Mouse (Mus musculus) mouse trophoblast stem cell (cell line): ENCODE results near the gene Zfyve9.
"Not testable (repeated sequence)": the region's sequence is repeated elsewhere in the genome, so short reads cannot be mapped to it uniquely, and the experiment has no call there.

ENCODE experiments used
- in situ Hi-C, 2 experiments: fragments of 300-500 bp; cut with MseI, MboI; formaldehyde crosslinking; loops; 2 replicates in 1 of 2; 3 replicates in 1 of 2; pipeline ENCODE4 v1.15.1; 2025

Gene Zfyve9

DNA sequence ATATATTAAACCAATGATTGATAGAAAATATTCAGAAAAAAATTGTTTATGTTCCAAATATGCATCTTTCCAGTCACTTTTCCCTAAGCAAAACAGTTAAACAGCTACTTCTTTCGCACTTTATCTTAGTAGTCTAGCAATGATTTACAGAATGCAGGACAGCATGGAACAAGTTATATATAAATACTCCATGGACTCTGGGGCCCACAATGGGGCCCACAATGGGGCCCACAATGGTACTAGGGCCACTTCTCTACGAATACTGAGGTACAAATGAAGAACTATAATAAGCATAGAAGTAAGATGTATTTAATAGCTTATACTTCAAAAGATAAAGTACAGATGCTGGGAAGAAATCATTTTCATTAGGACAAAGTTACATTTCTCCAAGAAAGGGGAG is 56.5 kb downstream of the Zfyve9 start:
- in situ Hi-C loops: no loop called here

DNA sequence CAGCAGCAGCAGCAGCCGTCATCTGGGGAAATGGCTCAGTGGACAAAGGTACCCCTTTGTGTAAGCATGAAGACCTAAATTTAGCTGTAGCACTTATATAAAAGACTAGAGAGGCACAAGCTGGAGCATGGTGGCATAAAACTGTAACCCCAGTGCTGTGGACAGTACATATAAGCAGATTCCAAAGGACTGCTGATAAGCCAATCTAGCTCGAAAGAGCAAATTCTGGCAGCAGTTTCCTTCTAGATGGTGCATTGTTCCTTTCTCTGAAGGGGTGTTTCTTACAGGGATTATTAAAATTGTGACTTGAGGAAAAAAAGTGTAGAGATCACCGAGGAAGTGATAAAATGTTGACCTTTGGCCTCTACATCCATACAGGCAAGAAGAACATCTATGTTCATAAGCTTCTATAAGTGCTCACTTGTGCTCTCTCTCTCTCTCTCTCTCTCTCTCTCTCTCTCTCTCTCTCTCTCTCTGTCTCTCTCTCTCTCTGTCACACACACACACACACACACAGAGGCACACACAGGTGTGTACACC is 59.3 kb downstream of the Zfyve9 start:
- in situ Hi-C loops: no loop called here

DNA sequence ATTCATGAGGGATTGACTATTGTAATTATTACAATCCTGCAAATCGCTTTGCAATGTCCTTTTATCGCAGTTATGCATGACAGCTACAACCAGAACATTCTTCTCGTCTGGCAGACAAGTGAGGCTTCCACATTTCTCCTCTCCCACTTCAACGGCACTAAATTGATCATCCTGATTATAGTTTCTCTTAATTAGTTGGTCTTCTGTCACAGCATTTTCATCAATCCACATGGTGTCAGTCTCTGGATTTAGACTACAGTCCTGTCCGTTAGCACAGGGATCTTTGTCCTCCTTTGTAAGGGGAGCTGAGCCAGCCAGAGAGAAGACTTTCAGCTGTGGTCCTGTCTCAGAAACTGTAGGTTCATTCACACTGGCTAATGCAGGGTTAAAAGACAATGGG is 61.2 kb downstream of the Zfyve9 start, which contains the start of gene 3110021N24Rik:
3110021N24Rik (plus strand) TSS at position 301 of the 400 bp plus-strand sequence.
- in situ Hi-C loops: no loop called here

DNA sequence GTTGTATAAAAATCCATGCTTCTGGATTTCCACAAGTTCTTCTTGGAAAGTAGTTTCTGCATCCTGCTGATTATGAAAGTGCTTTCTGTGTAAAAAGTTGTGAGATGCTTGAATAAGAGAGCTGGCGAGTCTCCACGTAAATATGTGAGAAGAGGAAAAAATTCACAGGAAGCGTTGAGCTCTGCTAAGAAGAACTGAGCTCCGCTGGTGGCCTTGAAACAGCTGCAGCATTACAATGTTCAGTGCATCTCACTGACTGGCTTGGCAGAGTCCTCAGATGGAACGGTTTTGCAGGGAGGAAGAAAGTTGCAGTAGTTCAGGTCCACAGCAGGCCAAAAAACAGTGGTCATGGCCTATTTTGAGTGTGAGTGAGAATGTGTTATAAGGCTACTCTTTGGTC is 72.4 kb downstream of the Zfyve9 start:
- in situ Hi-C loops: no loop called here

DNA sequence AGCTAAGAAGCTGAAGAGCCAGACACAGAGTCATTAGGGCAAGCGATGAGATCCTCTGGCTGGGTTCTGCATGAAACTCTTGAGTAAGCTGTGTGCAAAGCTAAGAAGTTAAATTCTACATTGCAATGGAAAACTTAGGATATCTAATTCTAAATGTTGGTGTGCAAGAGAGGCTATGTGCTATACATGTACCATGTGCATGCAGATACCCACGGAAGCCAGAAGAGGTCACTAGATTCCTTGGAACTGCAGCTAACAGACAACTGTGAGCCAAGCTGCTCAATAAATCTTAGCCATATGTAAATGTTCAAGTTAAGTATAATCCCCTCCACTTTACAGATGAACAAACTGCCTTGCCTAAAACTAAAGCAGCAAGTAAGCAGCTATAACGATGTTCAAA is 83.7 kb downstream of the Zfyve9 start:
- in situ Hi-C loops: loop anchor here in 1 of 2 experiments (10.0 kb wide), 1 partner anchor 88 kb away; the partner anchor contains the start of gene Zfyve9

DNA sequence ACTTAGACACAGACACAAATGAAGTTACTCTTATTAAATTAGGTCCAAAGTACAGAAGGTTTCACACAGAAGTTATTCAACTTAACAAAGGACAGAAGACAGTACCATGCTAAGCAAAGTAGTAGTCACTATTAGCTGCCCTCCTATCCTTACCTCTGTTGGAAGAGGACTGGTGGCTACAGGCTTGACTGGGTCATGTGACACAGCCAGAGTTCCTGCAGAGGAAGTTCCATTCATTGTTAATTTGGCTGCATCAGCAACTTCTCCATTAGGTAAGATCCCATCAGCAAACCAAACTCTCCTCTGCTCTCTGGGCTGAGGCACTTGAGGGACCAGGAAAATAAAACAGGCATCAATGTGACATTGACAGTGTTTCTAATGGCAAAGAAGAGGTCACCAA is 89.1 kb downstream of the Zfyve9 start:
- in situ Hi-C loops: loop anchor here in 1 of 2 experiments (10.0 kb wide), 1 partner anchor 93 kb away; the partner anchor contains the start of gene Zfyve9

DNA sequence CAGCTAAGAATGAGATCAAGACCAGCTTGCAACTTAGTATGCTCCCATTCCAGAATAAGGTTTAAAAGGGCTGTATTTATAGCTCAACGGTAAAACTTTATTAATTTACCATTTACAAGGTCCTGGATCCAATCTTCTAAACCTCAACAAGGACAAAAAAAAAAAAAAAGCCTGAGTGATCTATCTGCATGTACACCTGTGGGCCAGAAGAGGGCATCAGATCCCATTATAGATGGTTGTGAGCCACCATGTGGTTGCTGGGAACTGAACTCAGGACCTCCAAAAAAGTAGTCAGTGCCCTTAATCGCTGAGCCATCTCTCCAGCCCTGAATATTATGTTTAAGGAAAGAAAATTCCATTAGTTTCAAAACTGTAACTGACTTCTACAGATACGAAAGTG is 90.1 kb downstream of the Zfyve9 start:
- in situ Hi-C loops: loop anchor here in 1 of 2 experiments (10.0 kb wide), 1 partner anchor 94 kb away; the partner anchor contains the start of gene Zfyve9

DNA sequence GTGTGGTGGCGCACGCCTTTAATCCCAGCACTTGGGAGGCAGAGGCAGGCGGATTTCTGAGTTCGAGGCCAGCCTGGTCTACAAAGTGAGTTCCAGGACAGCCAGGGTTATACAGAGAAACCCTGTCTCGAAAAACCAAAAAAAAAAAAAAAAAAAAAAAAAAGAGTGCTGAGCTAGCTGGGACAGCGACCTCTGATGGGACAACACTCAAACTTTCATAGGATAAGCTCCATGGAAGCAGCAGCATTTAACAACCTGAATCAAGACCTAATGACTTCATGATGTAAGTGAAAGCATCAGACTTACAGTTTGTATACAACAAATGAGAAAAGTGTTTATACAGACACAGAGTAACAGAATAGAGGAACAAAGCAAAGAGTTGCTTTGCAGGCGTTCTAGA is 93.5 kb downstream of the Zfyve9 start:
- in situ Hi-C loops: not testable (repeated sequence)

DNA sequence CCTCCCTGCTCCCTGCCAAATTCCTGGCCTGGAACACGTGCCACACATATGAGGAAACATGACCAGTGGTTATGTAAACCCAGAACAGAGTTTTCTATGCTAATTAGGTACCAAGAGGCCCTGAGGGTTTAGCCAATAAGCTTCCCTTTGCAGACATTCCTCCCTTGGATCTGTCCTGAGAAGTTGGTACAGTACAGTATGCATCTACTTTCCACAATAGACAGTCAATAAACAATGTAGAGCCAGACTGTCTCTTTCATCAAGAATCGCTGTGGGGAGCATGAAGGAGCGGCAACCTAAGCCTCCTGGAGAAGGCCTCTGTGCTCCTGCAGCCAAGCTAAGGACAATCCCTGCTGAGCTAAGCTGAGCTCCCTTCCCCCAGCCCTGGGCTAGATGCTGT is 94.4 kb downstream of the Zfyve9 start:
- in situ Hi-C loops: no loop called here

DNA sequence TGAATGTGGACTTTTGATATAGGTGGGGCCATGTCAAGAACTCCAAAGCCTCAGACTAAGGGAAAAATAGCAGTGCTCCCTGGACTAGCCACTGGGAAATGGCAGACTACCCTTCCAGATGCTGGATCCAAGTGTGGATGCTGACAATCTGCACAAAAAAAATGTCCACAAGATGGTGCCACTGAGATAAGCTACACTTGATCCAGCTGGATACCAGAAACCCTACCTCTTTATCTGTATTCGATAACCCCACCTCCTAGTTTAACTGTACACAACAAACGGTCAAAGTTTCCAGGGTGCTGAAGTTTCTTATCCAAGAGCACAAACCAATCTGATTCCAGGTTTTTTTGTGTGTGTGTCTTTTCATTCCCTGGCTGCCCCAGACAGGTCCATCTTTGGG is 116.2 kb downstream of the Zfyve9 start:
- in situ Hi-C loops: no loop called here

DNA sequence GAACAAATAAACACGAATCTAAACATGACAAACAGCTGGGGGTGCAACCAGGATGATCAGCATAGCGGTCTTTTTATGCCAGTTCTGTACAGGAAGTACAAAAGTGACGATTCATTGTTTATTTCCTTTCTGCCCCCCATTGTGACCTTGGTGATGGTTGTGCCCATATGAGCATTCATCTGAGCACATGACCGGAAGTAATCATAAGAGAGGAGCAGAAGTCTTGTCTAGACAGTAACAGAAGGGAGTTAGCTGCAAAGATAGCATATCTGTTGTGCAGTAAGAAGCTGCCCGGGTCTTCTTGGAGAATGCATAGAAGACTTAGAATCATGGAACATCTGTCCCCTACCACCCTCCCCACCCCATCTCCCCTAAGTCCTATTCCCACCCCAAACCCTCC is 141.8 kb downstream of the Zfyve9 start:
- in situ Hi-C loops: no loop called here

DNA sequence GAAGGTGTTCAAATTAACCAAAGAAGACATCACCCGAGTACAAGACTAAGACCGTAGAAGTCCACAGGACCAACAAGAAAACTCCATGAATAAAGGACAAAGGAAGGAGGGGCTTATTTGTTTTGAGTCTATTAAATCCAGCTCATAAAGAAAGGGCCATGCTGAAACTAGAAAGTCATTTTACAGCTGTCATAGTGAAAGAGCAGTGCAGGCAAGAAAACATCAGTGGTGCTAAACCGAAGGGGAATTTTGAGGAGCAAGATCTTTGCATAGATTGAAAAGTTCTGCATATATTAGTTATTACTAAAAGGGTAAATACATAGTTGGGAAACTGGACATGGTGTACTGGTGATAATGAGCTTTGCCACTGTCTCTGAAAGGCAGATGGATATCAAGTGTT is 142.9 kb downstream of the Zfyve9 start:
- in situ Hi-C loops: no loop called here

DNA sequence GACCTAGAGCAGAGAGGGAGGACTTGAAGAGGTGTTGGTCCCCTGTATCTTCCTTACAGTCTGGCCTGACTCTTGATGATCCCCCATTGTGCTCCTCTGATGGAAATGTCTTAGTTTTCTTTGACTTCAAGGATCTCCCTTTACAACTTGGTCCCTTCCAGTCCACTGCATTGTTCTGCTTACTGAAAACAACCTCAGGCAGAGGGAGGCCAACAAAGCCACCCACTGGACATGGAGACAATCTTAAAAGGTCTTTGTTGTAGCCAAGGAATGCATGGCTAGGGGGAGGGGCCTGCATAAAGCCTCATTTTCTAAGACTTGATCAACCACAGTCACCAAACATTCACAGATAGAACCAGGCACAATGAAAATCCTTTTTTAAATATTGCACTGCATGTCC is 145.5 kb downstream of the Zfyve9 start:
- in situ Hi-C loops: no loop called here

DNA sequence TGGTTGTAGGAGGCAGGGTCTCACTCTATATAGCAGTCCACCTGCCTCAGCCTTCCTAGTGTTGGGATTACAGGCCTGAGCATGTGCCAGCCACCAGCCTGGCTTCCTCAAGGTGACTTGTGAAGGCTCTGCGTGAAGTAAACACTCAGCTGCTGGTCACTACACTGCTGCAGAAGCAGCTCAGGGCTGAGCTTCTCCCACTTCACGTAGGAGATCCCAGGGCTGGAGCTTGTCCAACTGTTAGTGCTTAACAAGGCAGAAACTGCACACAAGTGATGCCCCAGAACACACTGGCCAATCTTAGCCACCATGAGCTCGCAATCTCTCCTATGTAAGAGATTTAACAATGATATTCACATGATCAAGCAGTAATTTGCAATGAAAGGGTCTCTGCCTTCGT is 145.9 kb downstream of the Zfyve9 start:
- in situ Hi-C loops: no loop called here

DNA sequence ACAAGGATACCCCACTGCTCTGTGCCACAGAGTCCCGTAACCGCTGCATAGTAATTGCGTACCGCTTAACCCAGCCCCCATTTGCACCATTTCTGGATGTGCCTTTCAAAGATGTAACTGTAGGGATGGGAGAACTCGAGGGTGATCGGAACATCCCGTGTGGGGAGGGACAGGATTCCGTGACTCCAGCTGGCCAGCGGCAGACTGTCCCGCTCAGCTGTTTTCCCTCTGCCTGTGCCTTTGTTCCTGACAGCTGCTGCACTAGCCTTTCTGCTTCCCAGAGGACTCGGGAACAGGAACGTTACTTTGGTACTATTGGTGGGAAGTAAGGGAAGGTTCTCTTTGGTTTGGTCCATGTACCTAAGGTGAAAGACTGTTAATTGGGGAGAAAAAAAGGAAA is 146.9 kb downstream of the Zfyve9 start:
- in situ Hi-C loops: no loop called here

DNA sequence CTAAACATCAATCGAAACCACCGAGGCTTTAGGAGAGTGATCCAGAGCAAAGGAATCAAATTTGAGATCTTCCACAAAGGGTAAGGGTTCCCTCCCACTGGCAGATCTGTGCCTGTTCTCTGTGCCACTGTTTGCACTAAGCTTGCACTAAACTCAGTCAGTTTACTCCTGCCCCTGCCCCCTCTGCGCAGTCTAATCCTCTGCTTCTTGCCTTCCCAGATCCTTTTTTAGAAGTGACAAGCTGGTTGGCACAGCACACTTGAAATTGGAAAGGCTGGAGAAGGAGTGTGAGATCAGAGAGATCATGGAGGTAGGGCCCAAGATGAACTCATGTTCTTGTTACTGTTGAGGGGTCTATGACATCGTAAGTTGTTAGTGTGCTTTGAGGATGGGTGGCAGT is 149.0 kb downstream of the Zfyve9 start:
- in situ Hi-C loops: no loop called here

DNA sequence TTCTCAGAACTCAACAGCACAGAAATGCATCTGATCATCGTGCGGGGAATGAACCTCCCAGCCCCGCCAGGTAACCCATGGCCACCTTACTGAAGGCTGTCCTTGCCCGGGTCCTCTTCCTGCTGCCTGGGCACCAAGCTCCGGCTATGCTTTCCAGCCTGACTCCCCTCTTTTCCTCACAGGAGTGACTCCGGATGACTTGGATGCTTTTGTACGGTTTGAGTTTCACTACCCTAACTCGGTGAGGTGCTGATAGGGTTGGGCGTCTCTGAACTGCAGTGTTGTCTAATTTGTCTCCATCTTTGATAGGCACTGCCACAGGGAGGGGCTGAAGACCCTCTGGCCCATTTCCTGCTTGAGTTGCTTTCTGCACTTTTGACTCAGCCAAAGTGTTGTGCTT is 150.5 kb downstream of the Zfyve9 start:
- in situ Hi-C loops: no loop called here

DNA sequence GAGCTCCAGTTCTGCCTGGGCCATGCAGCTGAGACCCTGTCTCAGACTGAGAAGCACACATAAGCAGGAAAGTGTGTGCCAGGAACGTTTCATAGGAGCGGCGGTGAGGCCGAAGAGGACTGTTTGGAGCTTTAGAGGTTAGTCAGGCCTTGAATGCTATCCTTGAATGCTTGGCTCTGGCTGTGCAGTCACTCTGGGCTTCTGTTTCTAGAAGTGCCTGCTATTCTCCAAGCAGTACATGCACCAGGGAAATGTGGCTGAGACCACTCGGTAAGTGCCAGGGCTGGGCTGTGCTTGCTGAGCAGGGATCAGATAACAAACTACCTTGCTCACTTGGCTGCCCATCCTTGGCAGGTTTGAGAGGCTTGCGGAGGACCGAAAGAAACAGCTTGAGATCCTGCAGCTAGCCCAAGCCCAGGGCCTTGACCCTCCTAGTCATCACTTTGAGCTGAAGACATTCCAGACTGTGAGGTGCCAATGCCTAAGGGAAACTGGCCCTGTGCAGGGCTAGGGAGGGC is 151.2 kb downstream of the Zfyve9 start:
- in situ Hi-C loops: no loop called here

DNA sequence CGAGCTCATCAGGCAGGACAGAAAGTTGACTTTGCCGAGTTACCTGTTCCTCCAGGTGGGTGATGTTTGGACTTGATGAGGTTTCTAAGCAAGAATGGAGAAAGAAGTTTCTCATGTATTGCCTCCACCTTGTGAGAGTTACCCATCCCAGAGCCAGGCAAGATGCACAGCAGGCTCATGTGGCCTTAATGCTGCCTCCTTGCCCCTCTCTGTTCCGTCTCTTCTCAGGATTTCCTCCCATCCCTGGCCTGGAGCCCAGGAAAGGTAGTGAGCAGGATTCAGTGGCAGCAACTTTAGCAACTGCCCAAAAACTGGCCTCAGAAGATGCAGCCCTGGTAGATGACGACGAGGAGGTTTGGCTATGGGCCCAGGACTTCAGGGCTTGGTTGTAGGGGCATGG is 153.5 kb downstream of the Zfyve9 start:
- in situ Hi-C loops: no loop called here

DNA sequence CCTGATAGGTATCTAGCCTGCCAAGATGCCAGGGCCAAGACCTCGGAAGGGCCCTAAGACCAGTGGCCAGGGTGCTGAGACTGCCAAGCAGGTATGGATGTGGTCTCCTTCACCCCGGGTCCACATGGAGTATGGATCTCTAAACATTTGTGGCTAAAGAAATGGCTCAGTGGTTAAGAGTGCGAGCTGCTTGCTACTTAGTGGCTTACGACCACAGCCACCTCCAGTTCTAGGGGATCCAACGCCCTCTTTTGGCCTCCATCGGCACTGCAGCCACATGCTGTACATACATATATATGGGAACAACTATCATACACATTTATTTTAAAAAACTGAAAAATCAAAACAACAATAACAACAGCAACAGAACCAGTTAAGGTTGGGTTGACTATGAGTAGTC is 159.1 kb downstream of the Zfyve9 start:
- in situ Hi-C loops: no loop called here

DNA sequence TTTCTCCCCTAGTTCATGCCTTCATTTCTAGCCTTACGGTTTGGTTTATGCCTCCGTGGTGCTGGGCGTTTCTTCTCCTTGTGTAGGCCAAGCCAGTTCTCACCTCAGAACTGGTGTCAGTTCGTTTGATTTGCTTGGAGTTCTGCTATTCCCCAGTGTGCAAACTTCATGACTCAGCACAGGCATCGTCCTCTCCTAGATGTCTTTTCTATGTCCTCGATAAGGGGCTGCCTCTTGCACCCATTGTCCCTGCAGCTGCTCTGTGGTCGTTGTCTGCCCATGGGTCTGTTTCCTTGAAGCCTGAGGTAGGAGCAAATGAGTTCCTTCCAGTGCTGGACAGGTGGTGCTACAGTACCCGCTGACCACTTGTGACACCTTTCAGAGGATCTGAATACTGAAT is 160.1 kb downstream of the Zfyve9 start:
- in situ Hi-C loops: no loop called here

DNA sequence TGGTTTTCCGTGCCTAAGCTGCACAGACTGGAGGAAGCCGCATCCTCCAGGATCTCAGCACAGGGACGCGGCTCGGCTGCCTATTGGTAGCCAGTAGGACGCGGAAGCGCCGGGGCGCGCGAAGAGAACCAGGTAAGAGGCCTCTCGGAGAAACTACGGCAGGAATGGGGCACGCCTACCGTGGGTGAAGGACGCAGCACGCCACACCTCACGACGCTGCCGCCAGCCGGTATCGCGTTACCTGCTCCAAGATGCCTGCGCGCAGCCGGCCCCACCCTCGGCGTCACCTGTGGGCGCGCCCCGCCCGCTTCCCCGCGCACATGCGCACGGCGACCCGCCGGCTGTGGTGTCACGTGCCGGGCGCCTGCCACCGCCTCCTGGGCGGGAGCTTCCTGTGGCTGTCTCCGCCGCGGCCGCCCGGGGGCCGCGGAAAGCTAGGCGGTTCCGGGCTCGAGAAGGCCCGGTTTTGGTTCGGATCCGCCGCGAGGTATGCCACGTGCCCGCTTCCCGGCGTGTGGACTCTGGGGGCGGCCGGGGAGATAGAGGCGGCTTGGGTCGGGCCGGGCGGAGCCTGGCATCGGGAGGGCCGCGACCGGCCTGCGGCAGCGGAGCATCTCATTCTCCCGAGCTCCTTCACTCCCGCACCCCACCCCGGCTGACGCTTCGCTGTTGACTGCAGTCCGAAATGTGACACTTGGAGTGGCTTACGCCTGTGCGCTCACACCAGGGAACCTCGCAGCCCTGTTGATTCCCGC is 160.8 kb downstream of the Zfyve9 start, which contains the start of gene Cc2d1b:
Cc2d1b (plus strand) TSS at position 354 of the 755 bp plus-strand sequence.
- in situ Hi-C loops: no loop called here

DNA sequence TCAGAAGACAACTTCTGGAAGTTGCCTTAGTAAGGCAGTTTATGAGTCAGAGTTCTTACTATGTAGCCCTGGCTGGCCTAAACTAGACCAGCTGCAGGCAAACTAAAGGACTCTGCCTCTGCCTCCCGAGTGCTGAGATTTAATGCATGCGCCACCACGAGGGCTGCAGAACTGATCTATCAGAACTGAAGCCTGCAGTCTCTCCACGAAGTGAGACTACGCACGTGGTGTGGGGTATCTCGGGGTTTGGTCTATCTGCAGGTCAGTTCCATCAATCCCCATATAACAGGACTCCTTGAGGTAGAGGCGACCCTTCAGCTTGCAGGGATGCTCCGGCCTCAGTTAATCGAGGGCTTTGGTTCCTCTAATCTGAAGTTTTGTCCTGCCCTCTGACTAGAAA is 161.4 kb downstream of the Zfyve9 start:
- in situ Hi-C loops: no loop called here
